Mouse (Mus musculus): Measurements from ENCODE around the gene Gm20661.

DNA sequence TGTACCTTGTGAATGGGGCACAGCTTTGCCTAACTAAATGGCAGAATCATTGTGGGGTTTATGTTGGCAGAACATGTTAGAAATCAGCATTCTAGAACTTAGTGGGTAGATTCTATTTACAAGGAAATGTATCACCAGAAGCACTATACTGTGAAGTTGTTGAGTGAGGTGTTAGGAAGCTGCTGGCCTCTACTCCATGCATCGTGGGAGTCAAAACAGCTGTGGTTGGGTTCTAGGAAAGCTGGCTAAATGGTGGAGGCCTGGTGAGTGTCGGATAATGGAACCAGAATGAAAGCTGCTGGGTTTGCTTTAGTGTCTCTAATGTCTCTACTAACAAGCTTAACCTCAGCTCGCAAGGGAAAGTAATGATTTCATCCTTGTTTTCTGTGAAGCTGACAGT lies 34.3 kb downstream of the Gm20661 start:
- TF ChIP-seq POLR2A (IDR thresholded peaks at IDR 0.05; ENCODE audit: borderline replicate concordance, insufficient read depth, low read length): no peak
- no peak for TF ChIP-seq CTCF (IDR thresholded peaks at IDR 0.05; ENCODE audit: borderline replicate concordance, insufficient read depth, low read depth, low read length)

Data from cerebellum, adult 2 months (tissue).